23 mouse cellular contexts compared by ENCODE assay signal in genomic region chr5:147493685-147494084, GRCm38 (mm10).
DNase-seq lines count a peak whose midpoint lies in the region; ATAC-seq and TF ChIP-seq lines count a peak whose summit lies in the region.
"Had no signal": no experiment of that assay in that cellular context is flagged by ENCODE, and none has a peak within 500 bp of the region (broad histone marks: within the 10 kb centered on the region; RNA-seq: fewer than 3 reads in every experiment).

No protein-coding gene starts in this region.

- H3K9ac ChIP-seq in liver, adult 2 months (ENCODE audit: low read depth, low read length): no peak overlapping the region
- no peak overlapping the region for H3K9ac ChIP-seq in CH12.LX (ENCODE audit: insufficient read depth, low read depth)
- no peak overlapping the region for H3K9ac ChIP-seq in liver, embryonic 13.5 days
- H3K9ac ChIP-seq in liver, embryonic 16.5 days (ENCODE audit: low read depth, low read length): no peak overlapping the region
- no peak overlapping the region for H3K9ac ChIP-seq in intestine, embryonic 16.5 days (ENCODE audit: low read depth, low read length)
- H3K9ac ChIP-seq: forebrain, postnatal 0 days; hindbrain, embryonic 12.5 days; intestine, embryonic 15.5 days had no signal

- dilution Hi-C loops in CH12.LX (cut with MboI; ENCODE audit: extremely low pct_ligation_motif_present, extremely low pct_unique_long_range_greater_than_20kb, low sequenced_read_pairs): no loop called here

- no peaks in the 10 kb centered on the region for H3K9me3 ChIP-seq in CH12.LX (replicated peaks; ENCODE audit: low read length)
- H3K9me3 ChIP-seq in liver, embryonic 13.5 days (replicated peaks): no peaks in the 10 kb centered on the region
- no peaks in the 10 kb centered on the region for H3K9me3 ChIP-seq in liver, embryonic 16.5 days (replicated peaks; ENCODE audit: control insufficient read depth, low read length)
- H3K9me3 ChIP-seq in intestine, embryonic 16.5 days (ENCODE audit: control insufficient read depth, low read length): no peaks in the 10 kb centered on the region
- H3K9me3 ChIP-seq: heart, embryonic 10.5 days; heart, embryonic 13.5 days; hindbrain, embryonic 12.5 days; intestine, embryonic 15.5 days had no signal

- 69% methylated on average over 8 of the region's 8 CpGs for WGBS in liver, adult 2 months
- 72% methylated on average over 8 of the region's 8 CpGs for WGBS in liver, embryonic 13.5 days (ENCODE audit: insufficient replicate concordance)
- WGBS in liver, embryonic 16.5 days (ENCODE audit: insufficient replicate concordance): 63% methylated on average over 8 of the region's 8 CpGs
- WGBS in intestine, embryonic 16.5 days: 84% methylated on average over 8 of the region's 8 CpGs

- H3K4me3 ChIP-seq in liver, adult 2 months (ENCODE audit: insufficient read depth, low read depth, low read length): no peak overlapping the region
- H3K4me3 ChIP-seq in CH12.LX (replicated peaks in 1 of 3; ENCODE audit: low read depth in 2 of 3, low read length in 2 of 3, poor library complexity in 1 of 3): no peak overlapping the region
- no peak overlapping the region for H3K4me3 ChIP-seq in liver, embryonic 13.5 days (replicated peaks)
- no peak overlapping the region for H3K4me3 ChIP-seq in liver, embryonic 16.5 days (ENCODE audit: low read depth, low read length)
- H3K4me3 ChIP-seq in intestine, embryonic 16.5 days (ENCODE audit: low read length): no peak overlapping the region
- H3K4me3 ChIP-seq: gastrocnemius, adult 2 months; heart, adult 2 months; heart, embryonic 10.5 days; heart, embryonic 13.5 days; hindbrain, embryonic 12.5 days; intestine, embryonic 15.5 days had no signal

- TF ChIP-seq POLR2A in liver, adult 2 months (IDR thresholded peaks at IDR 0.05; ENCODE audit: extremely low read depth, insufficient read depth, low read length): no peak
- TF ChIP-seq POLR2A in CH12.LX (IDR thresholded peaks at IDR 0.05; ENCODE audit: low read depth, low read length): no peak

- DNase-seq in liver, adult 2 months (ENCODE audit: extremely low read depth, low read depth, low spot score): peak; percentile 33
- DNase-seq in liver (no peak), CH12.LX (ENCODE audit: extremely low read depth) (peak; percentile 38)
- no peak for DNase-seq in liver, embryonic 13.5 days
- no peak for DNase-seq in embryo, embryonic 10 days (ENCODE audit: low spot score)
- DNase-seq: adrenal gland, postnatal 10 days; cerebellum, adult 18-20 months; cerebellum, adult 9-11 months; cerebellum, postnatal 25 days; forebrain, postnatal 0 days; gastrocnemius, adult 2 months; gastrocnemius, postnatal 14 days; heart, adult 2 months had no signal

- peaks cover 7% of the 10 kb centered on the region for H3K4me1 ChIP-seq in liver, adult 2 months (ENCODE audit: control insufficient read depth, insufficient read depth, low read length)
- peaks cover 6 to 52% of the 10 kb centered on the region in 2 experiments for H3K4me1 ChIP-seq in CH12.LX (ENCODE audit: control insufficient read depth in 1 of 2, insufficient read depth in 2 of 2)
- peaks cover 60% of the 10 kb centered on the region for H3K4me1 ChIP-seq in liver, embryonic 13.5 days (replicated peaks)
- H3K4me1 ChIP-seq in liver, embryonic 16.5 days (ENCODE audit: control insufficient read depth, low read depth, low read length): peaks cover 41% of the 10 kb centered on the region
- H3K4me1 ChIP-seq in intestine, embryonic 16.5 days (ENCODE audit: control insufficient read depth, insufficient read depth, low read length): no peaks in the 10 kb centered on the region
- H3K4me1 ChIP-seq: hindbrain, embryonic 12.5 days; intestine, embryonic 15.5 days had no signal

- H3K27me3 ChIP-seq in liver, adult 2 months (ENCODE audit: control insufficient read depth, insufficient read depth, low read length): no peaks in the 10 kb centered on the region
- no peaks in the 10 kb centered on the region for H3K27me3 ChIP-seq in CH12.LX (replicated peaks)
- H3K27me3 ChIP-seq in liver, embryonic 13.5 days: no peaks in the 10 kb centered on the region
- no peaks in the 10 kb centered on the region for H3K27me3 ChIP-seq in liver, embryonic 16.5 days (ENCODE audit: control insufficient read depth, insufficient read depth, low read depth, low read length)
- H3K27me3 ChIP-seq in intestine, embryonic 16.5 days (replicated peaks; ENCODE audit: control insufficient read depth, insufficient read depth, low read length): no peaks in the 10 kb centered on the region
- H3K27me3 ChIP-seq: heart, embryonic 13.5 days; hindbrain, embryonic 12.5 days; intestine, embryonic 15.5 days; Patski had no signal

- TF ChIP-seq CTCF in liver, adult 2 months (IDR thresholded peaks at IDR 0.05; ENCODE audit: low read depth, low read length): no peak
- no peak for TF ChIP-seq CTCF in CH12.LX (conservative IDR thresholded peaks at IDR 0.05 in 1 of 2, IDR thresholded peaks at IDR 0.05 in 1 of 2; ENCODE audit: low read depth in 2 of 2, low read length in 2 of 2)

- peaks cover 18% of the 10 kb centered on the region; the same call in 1 of the 2 replicates for H3K79me2 ChIP-seq in liver, adult 2 months (ENCODE audit: control insufficient read depth, insufficient read depth, low read length)
- peaks cover 2% of the 10 kb centered on the region; the same call in 1 of the 2 replicates for H3K79me2 ChIP-seq in CH12.LX (replicated peaks; ENCODE audit: control insufficient read depth, extremely low read depth, insufficient read depth, poor library complexity, severe bottlenecking)

- no peak for TF ChIP-seq EP300 in CH12.LX (IDR thresholded peaks at IDR 0.05; ENCODE audit: low read length)

- TF ChIP-seq RAD21 in CH12.LX (IDR thresholded peaks at IDR 0.05; ENCODE audit: low read depth, low read length): no peak

- H3K36me3 ChIP-seq in liver, adult 2 months (ENCODE audit: control insufficient read depth, insufficient read depth, low read length): peaks cover 13% of the 10 kb centered on the region; the same call in 1 of the 2 replicates
- peaks cover 19 to 70% of the 10 kb centered on the region in 2 experiments for H3K36me3 ChIP-seq in CH12.LX (replicated peaks in 1 of 2; ENCODE audit: control insufficient read depth in 1 of 2, insufficient read depth in 1 of 2, low read length in 1 of 2)
- peaks cover 25% of the 10 kb centered on the region for H3K36me3 ChIP-seq in liver, embryonic 13.5 days
- peaks cover 3% of the 10 kb centered on the region for H3K36me3 ChIP-seq in liver, embryonic 16.5 days (ENCODE audit: control insufficient read depth, insufficient read depth)
- no peaks in the 10 kb centered on the region for H3K36me3 ChIP-seq in intestine, embryonic 16.5 days (ENCODE audit: control insufficient read depth, insufficient read depth, low read length)
- H3K36me3 ChIP-seq: heart, embryonic 10.5 days; hindbrain, embryonic 12.5 days; intestine, embryonic 15.5 days had no signal

- no peak for ATAC-seq in liver, embryonic 13.5 days (ENCODE audit: low read depth)
- ATAC-seq in liver, embryonic 16.5 days (ENCODE audit: low read depth): no peak
- no peak for ATAC-seq in intestine, embryonic 16.5 days
- ATAC-seq: CD4-positive, CD25-positive, alpha-beta regulatory T cell, adult 4 months; forebrain, embryonic 14.5 days; forebrain, postnatal 0 days; hindbrain, embryonic 16.5 days; intestine, embryonic 15.5 days had no signal

- H3K27ac ChIP-seq in liver, adult 2 months (replicated peaks; ENCODE audit: insufficient read depth, low read depth, low read length): no peak overlapping the region
- no peak overlapping the region for H3K27ac ChIP-seq in CH12.LX (ENCODE audit: insufficient read depth, low read depth)
- H3K27ac ChIP-seq in liver, embryonic 13.5 days: peak overlapping the region; percentile 84
- peak overlapping the region; percentile 18; the same call in 1 of the 2 replicates for H3K27ac ChIP-seq in liver, embryonic 16.5 days (ENCODE audit: low read length)
- H3K27ac ChIP-seq in intestine, embryonic 16.5 days (ENCODE audit: low read length): no peak overlapping the region
- H3K27ac ChIP-seq: gastrocnemius, adult 2 months; heart, adult 2 months; heart, embryonic 10.5 days; hindbrain, embryonic 12.5 days; intestine, embryonic 15.5 days had no signal

- no peak overlapping the region for H3K4me2 ChIP-seq in CH12.LX (ENCODE audit: insufficient read depth, low read depth, poor library complexity, severe bottlenecking)
- no peak overlapping the region for H3K4me2 ChIP-seq in liver, embryonic 13.5 days
- no peak overlapping the region for H3K4me2 ChIP-seq in liver, embryonic 16.5 days (ENCODE audit: low read depth, low read length)
- no peak overlapping the region for H3K4me2 ChIP-seq in intestine, embryonic 16.5 days (ENCODE audit: low read depth, low read length)
- H3K4me2 ChIP-seq: heart, embryonic 13.5 days; hindbrain, embryonic 12.5 days; intestine, embryonic 15.5 days had no signal

- in situ Hi-C loops in CH12.LX (cut with MboI; ENCODE audit: low pct_ligation_motif_present, low pct_unique_long_range_greater_than_20kb, low sequenced_read_pairs): no loop called here

TF ChIP-seq in CH12.LX, 34 proteins besides CTCF, POLR2A, EP300 and RAD21:
- peak; percentile 15; the same call in 1 of the 2 replicates for TF ChIP-seq MEF2A (IDR thresholded peaks at IDR 0.05; ENCODE audit: borderline replicate concordance, low read depth, low read length)
- TF ChIP-seq CHD1 (IDR thresholded peaks at IDR 0.05; ENCODE audit: low read depth, low read length): no peak
- no peak for TF ChIP-seq MYC (IDR thresholded peaks at IDR 0.05; ENCODE audit: low read depth, low read length)
- TF ChIP-seq GABPA (IDR thresholded peaks at IDR 0.05; ENCODE audit: insufficient replicate concordance, low read depth, low read length): no peak
- no peak for TF ChIP-seq UBTF (IDR thresholded peaks at IDR 0.05; ENCODE audit: low read depth, low read length)
- TF ChIP-seq MAZ (IDR thresholded peaks at IDR 0.05; ENCODE audit: low read depth, low read length): no peak
- TF ChIP-seq BHLHE40 (IDR thresholded peaks at IDR 0.05; ENCODE audit: low read depth, low read length): peak; percentile 72
- TF ChIP-seq RCOR1 (conservative IDR thresholded peaks at IDR 0.05; ENCODE audit: low read depth, low read length): no peak
- TF ChIP-seq TBP (conservative IDR thresholded peaks at IDR 0.05; ENCODE audit: low read depth, low read length): no peak
- no peak for TF ChIP-seq ZKSCAN1 (IDR thresholded peaks at IDR 0.05; ENCODE audit: borderline replicate concordance, low read depth, low read length)
- TF ChIP-seq IRF4 (IDR thresholded peaks at IDR 0.05; ENCODE audit: low read depth, low read length): no peak
- TF ChIP-seq SIN3A (IDR thresholded peaks at IDR 0.05; ENCODE audit: low read length): no peak
- no peak for TF ChIP-seq MXI1 (IDR thresholded peaks at IDR 0.05; ENCODE audit: low read depth, low read length)
- TF ChIP-seq ZNF384 (IDR thresholded peaks at IDR 0.05; ENCODE audit: low read depth, low read length): no peak

Comparison
In these comparisons a context has a peak if more than half of its experiments do, and no peak if none do; other contexts are left out.
1. DNase-seq: peak in liver, adult 2 months (single experiment) and CH12.LX (single experiment); none in liver (single experiment), liver, embryonic 13.5 days (single experiment) and embryo, embryonic 10 days (single experiment).
2. H3K27ac ChIP-seq: peak in liver, embryonic 13.5 days (single experiment) and liver, embryonic 16.5 days (single experiment); none in liver, adult 2 months (single experiment), CH12.LX (single experiment) and intestine, embryonic 16.5 days (single experiment).